In genomic region chr4:129640101-129640637, GRCm38 (mm10) we compare ENCODE assay signal across 9 mouse cellular contexts. TPM values are rescaled to one million over a fixed set of nuclear protein-coding genes. Genes with fewer than 3 reads are reported as not detected.
DNase-seq lines count a peak whose midpoint lies in the region; ATAC-seq and TF ChIP-seq lines count a peak whose summit lies in the region.
"Had no signal": no experiment of that assay in that cellular context is flagged by ENCODE, and none has a peak within 500 bp of the region (broad histone marks: within the 10 kb centered on the region; RNA-seq: fewer than 3 reads in every experiment).

No protein-coding gene starts in this region.

- H3K27ac ChIP-seq in hindbrain, embryonic 11.5 days (ENCODE audit: low read depth, low read length) = peak overlapping the region; percentile 89
- peak overlapping the region; percentile 14 for H3K27ac ChIP-seq in liver, adult 2 months (replicated peaks; ENCODE audit: insufficient read depth, low read depth, low read length)
- H3K27ac ChIP-seq in midbrain, postnatal 0 days (ENCODE audit: low read depth, low read length) = peak overlapping the region; percentile 89

- peak overlapping the region; percentile 95 for H3K4me2 ChIP-seq in hindbrain, embryonic 11.5 days (replicated peaks; ENCODE audit: low read depth, low read length)
- H3K4me2 ChIP-seq in midbrain, postnatal 0 days (ENCODE audit: low read depth, low read length, poor library complexity, severe bottlenecking) = peak overlapping the region; percentile 87

- H3K4me1 ChIP-seq in hindbrain, embryonic 11.5 days (replicated peaks; ENCODE audit: control insufficient read depth, insufficient read depth, low read length) = no peaks in the 10 kb centered on the region; the same call in 1 of the 2 replicates
- peaks cover 10% of the 10 kb centered on the region for H3K4me1 ChIP-seq in liver, adult 2 months (ENCODE audit: control insufficient read depth, insufficient read depth, low read length)
- H3K4me1 ChIP-seq in midbrain, postnatal 0 days (ENCODE audit: insufficient read depth, low read length) = peaks cover 13% of the 10 kb centered on the region

- peak overlapping the region; percentile 86 for H3K9ac ChIP-seq in hindbrain, embryonic 11.5 days (ENCODE audit: low read depth, low read length)
- peak overlapping the region; percentile 85 for H3K9ac ChIP-seq in liver, adult 2 months (ENCODE audit: low read depth, low read length)
- H3K9ac ChIP-seq in midbrain, postnatal 0 days (replicated peaks; ENCODE audit: low read length, poor library complexity, severe bottlenecking) = peak overlapping the region; percentile 69

- H3K9me3 ChIP-seq in hindbrain, embryonic 11.5 days (ENCODE audit: control insufficient read depth, low read length) = no peaks in the 10 kb centered on the region
- no peaks in the 10 kb centered on the region for H3K9me3 ChIP-seq in midbrain, postnatal 0 days (ENCODE audit: low read length)

- ATAC-seq in CD4-positive, CD25-positive, alpha-beta regulatory T cell, adult 4 months = no peak
- ATAC-seq in hindbrain, embryonic 11.5 days (ENCODE audit: low FRiP score) = no peak
- ATAC-seq in midbrain, postnatal 0 days (ENCODE audit: low FRiP score) = no peak

- H3K36me3 ChIP-seq in hindbrain, embryonic 11.5 days (ENCODE audit: control insufficient read depth, insufficient read depth, low read length) = peaks cover 5% of the 10 kb centered on the region; the same call in 1 of the 2 replicates
- peaks cover 7% of the 10 kb centered on the region; the same call in 1 of the 2 replicates for H3K36me3 ChIP-seq in liver, adult 2 months (ENCODE audit: control insufficient read depth, insufficient read depth, low read length)
- peaks cover 21% of the 10 kb centered on the region for H3K36me3 ChIP-seq in midbrain, postnatal 0 days (ENCODE audit: insufficient read depth, low read length)

- H3K4me3 ChIP-seq in hindbrain, embryonic 11.5 days (ENCODE audit: low read depth, low read length) = peak overlapping the region; percentile 65
- peak overlapping the region; percentile 78 for H3K4me3 ChIP-seq in liver, adult 2 months (ENCODE audit: insufficient read depth, low read depth, low read length)
- peak overlapping the region; percentile 54 for H3K4me3 ChIP-seq in midbrain, postnatal 0 days (ENCODE audit: low read depth, low read length)

- H3K79me2 ChIP-seq in liver, adult 2 months (ENCODE audit: control insufficient read depth, insufficient read depth, low read length) = peaks cover 8% of the 10 kb centered on the region; the same call in 1 of the 2 replicates

- no peak for TF ChIP-seq CTCF in liver, adult 2 months (IDR thresholded peaks at IDR 0.05; ENCODE audit: low read depth, low read length)
- TF ChIP-seq CTCF in midbrain, postnatal 0 days (IDR thresholded peaks at IDR 0.05) = no peak

- peak; percentile 28 for DNase-seq in CD4-positive, CD25-positive, alpha-beta regulatory T cell, adult 2 months (ENCODE audit: low read depth, low spot score)
- DNase-seq in adrenal gland, postnatal 25 days = peak; percentile 38
- peak; percentile 33 for DNase-seq in fibroblast of lung, adult 2 months (ENCODE audit: low read depth)
- DNase-seq in hindbrain, embryonic 11.5 days (ENCODE audit: low spot score) = no peak
- no peak for DNase-seq in liver, adult 2 months (ENCODE audit: extremely low read depth, low read depth, low spot score)
- DNase-seq in midbrain, postnatal 0 days (ENCODE audit: low spot score) = peak; percentile 25
- no peak for DNase-seq in right cerebral cortex, postnatal 25 days

- no peak for TF ChIP-seq POLR2A in liver, adult 2 months (IDR thresholded peaks at IDR 0.05; ENCODE audit: extremely low read depth, insufficient read depth, low read length)

- no peaks in the 10 kb centered on the region for H3K27me3 ChIP-seq in hindbrain, embryonic 11.5 days (ENCODE audit: control insufficient read depth, insufficient read depth, low read length)
- H3K27me3 ChIP-seq in liver, adult 2 months (ENCODE audit: control insufficient read depth, insufficient read depth, low read length) = no peaks in the 10 kb centered on the region
- H3K27me3 ChIP-seq in midbrain, postnatal 0 days (ENCODE audit: insufficient read depth, low read length) = no peaks in the 10 kb centered on the region

- 9% methylated on average over 17 of the region's 17 CpGs for WGBS in hindbrain, embryonic 11.5 days
- under 1% methylated on average over 17 of the region's 17 CpGs for WGBS in liver, adult 2 months
- 4% methylated on average over 17 of the region's 17 CpGs for WGBS in midbrain, postnatal 0 days

RNA-seq across cellular contexts. Expression of gene Txlna, which starts 0.7 kb away (rescaled TPM):
- 10 to 100 TPM; 19.8 to 29.3 TPM for polyA plus RNA-seq in CD4-positive, CD25-positive, alpha-beta regulatory T cell, adult 4 months (2017; shearing (Covaris generic))
- 64.1 and 76.6 TPM in 2 replicates for total RNA-seq in adrenal gland, postnatal 25 days (2021)
- 96.3 and 101 TPM in 2 replicates for polyA plus RNA-seq in hindbrain, embryonic 11.5 days (2014; fragmentation: Nextera tagmentation; extraction: Ambion mirVana)
- 8.2 and 10.2 TPM in 2 replicates for total RNA-seq in liver, adult 2 months (2014; rRNA removed)
- polyA plus RNA-seq in liver, adult 2 months (2012; rRNA removed) = 11.9 and 15.1 TPM in 2 replicates
- 33.4 and 38.2 TPM in 2 replicates for total RNA-seq in midbrain, postnatal 0 days (2014; rRNA removed)
- 25.6 and 27.2 TPM in 2 replicates for polyA plus RNA-seq in midbrain, postnatal 0 days (2015; fragmentation: Nextera tagmentation; extraction: Ambion mirVana)

RNA-seq across cellular contexts. Expression of gene Ccdc28b, which starts 16.4 kb away (rescaled TPM):
- 10 to 100 TPM; 28.6 to 39.5 TPM for polyA plus RNA-seq in CD4-positive, CD25-positive, alpha-beta regulatory T cell, adult 4 months (2017; shearing (Covaris generic))
- 41.2 and 52.2 TPM in 2 replicates for total RNA-seq in adrenal gland, postnatal 25 days (2021)
- 77.7 and 79.6 TPM in 2 replicates for polyA plus RNA-seq in hindbrain, embryonic 11.5 days (2014; fragmentation: Nextera tagmentation; extraction: Ambion mirVana)
- 9.3 and 9.7 TPM in 2 replicates for total RNA-seq in liver, adult 2 months (2014; rRNA removed)
- 7.2 and 7.6 TPM in 2 replicates for polyA plus RNA-seq in liver, adult 2 months (2012; rRNA removed)
- 78.8 and 96.0 TPM in 2 replicates for total RNA-seq in midbrain, postnatal 0 days (2014; rRNA removed)
- polyA plus RNA-seq in midbrain, postnatal 0 days (2015; fragmentation: Nextera tagmentation; extraction: Ambion mirVana) = 174 and 182 TPM in 2 replicates

RNA-seq across cellular contexts. Expression of gene Iqcc, which starts 21.3 kb away (rescaled TPM):
- 10 to 100 TPM; 48.4 to 68.7 TPM for polyA plus RNA-seq in CD4-positive, CD25-positive, alpha-beta regulatory T cell, adult 4 months (2017; shearing (Covaris generic))
- total RNA-seq in adrenal gland, postnatal 25 days (2021) = 39.3 and 45.6 TPM in 2 replicates
- polyA plus RNA-seq in hindbrain, embryonic 11.5 days (2014; fragmentation: Nextera tagmentation; extraction: Ambion mirVana) = 25.3 and 25.7 TPM in 2 replicates
- total RNA-seq in liver, adult 2 months (2014; rRNA removed) = 10.3 and 11.3 TPM in 2 replicates
- 21.0 and 23.0 TPM in 2 replicates for polyA plus RNA-seq in liver, adult 2 months (2012; rRNA removed)
- 7.9 and 33.0 TPM in 2 replicates for total RNA-seq in midbrain, postnatal 0 days (2014; rRNA removed)
- 17.2 and 20.2 TPM in 2 replicates for polyA plus RNA-seq in midbrain, postnatal 0 days (2015; fragmentation: Nextera tagmentation; extraction: Ambion mirVana)

RNA-seq across cellular contexts. Expression of gene Dcdc2b, which starts 26.1 kb away (rescaled TPM):
- polyA plus RNA-seq in CD4-positive, CD25-positive, alpha-beta regulatory T cell, adult 4 months (2017; shearing (Covaris generic)) = 1 to 10 TPM; 3.9 to 7.0 TPM
- total RNA-seq in adrenal gland, postnatal 25 days (2021) = 2.0 TPM in 1 of 2 replicates, not detected in the other
- polyA plus RNA-seq in hindbrain, embryonic 11.5 days (2014; fragmentation: Nextera tagmentation; extraction: Ambion mirVana) = 1.6 and 2.7 TPM in 2 replicates
- 0.54 and 1.6 TPM in 2 replicates for total RNA-seq in liver, adult 2 months (2014; rRNA removed)
- 1.3 and 1.4 TPM in 2 replicates for polyA plus RNA-seq in liver, adult 2 months (2012; rRNA removed)
- 0.82 and 3.9 TPM in 2 replicates for total RNA-seq in midbrain, postnatal 0 days (2014; rRNA removed)
- polyA plus RNA-seq in midbrain, postnatal 0 days (2015; fragmentation: Nextera tagmentation; extraction: Ambion mirVana) = 2.7 and 4.4 TPM in 2 replicates
- total RNA-seq: hematopoietic stem cell, adult 5-6 weeks had no signal

RNA-seq across cellular contexts. Expression of gene Kpna6, which starts 32.4 kb away (rescaled TPM):
- 10 to 100 TPM; 11.8 to 12.0 TPM for polyA plus RNA-seq in CD4-positive, CD25-positive, alpha-beta regulatory T cell, adult 4 months (2017; shearing (Covaris generic))
- 80.1 and 95.8 TPM in 2 replicates for total RNA-seq in adrenal gland, postnatal 25 days (2021)
- polyA plus RNA-seq in hindbrain, embryonic 11.5 days (2014; fragmentation: Nextera tagmentation; extraction: Ambion mirVana) = 13.9 and 15.2 TPM in 2 replicates
- 15.1 and 15.6 TPM in 2 replicates for total RNA-seq in liver, adult 2 months (2014; rRNA removed)
- 17.4 and 19.4 TPM in 2 replicates for polyA plus RNA-seq in liver, adult 2 months (2012; rRNA removed)
- total RNA-seq in midbrain, postnatal 0 days (2014; rRNA removed) = 63.1 and 65.3 TPM in 2 replicates
- polyA plus RNA-seq in midbrain, postnatal 0 days (2015; fragmentation: Nextera tagmentation; extraction: Ambion mirVana) = 13.5 and 14.9 TPM in 2 replicates

Comparison
In these comparisons a context has a peak if more than half of its experiments do, and no peak if none do; other contexts are left out.
1. DNase-seq: peak in CD4-positive, CD25-positive, alpha-beta regulatory T cell, adult 2 months (single experiment), adrenal gland, postnatal 25 days (single experiment), fibroblast of lung, adult 2 months (single experiment) and midbrain, postnatal 0 days (single experiment); none in hindbrain, embryonic 11.5 days (single experiment), liver, adult 2 months (single experiment) and right cerebral cortex, postnatal 25 days (single experiment).
2. H3K27ac ChIP-seq: peak in every context shown above with its lines; median percentile 89 in hindbrain, embryonic 11.5 days; 89 in midbrain, postnatal 0 days; 14 in liver, adult 2 months.
3. Peak in every context shown above with its lines, with median percentiles within 50 percentile points of each other: H3K4me3 ChIP-seq and H3K9ac ChIP-seq.